Mouse (Mus musculus): ENCODE measurements around the gene Ivd.

DNA sequence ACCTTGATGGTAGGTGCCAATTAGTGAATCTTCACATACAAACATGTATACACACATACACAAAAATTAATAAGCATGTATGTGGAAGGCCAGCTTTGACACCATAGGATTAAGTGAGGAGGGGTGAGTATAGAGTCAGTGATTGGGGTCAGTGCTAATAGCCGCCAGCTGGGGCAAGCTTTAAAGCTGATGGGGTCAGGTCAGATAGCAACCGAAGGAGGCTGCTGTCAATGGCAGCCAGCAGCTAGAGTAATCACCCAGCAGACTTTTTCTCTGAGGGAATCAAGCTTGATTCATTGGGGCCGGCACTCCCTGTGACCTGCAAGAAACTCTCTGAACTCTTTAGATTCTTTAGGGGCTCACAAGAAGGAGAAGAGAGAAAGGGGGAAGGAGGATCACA, 10.0 kb upstream of the Ivd start:
- TF ChIP-seq CTCF (IDR thresholded peaks at IDR 0.05; ENCODE audit: control insufficient read depth, insufficient read depth, low read length) (no peak), POLR2A (IDR thresholded peaks at IDR 0.05; ENCODE audit: borderline replicate concordance, control insufficient read depth, low read depth, low read length) (no peak)
